Mouse (Mus musculus): ENCODE data around the gene Katnal1.

The Katnal1 gene

GRCm38 (mm10) chr5:148929116-148929449 is at the start of gene Katnal1:
TSS of gene Katnal1 (minus strand) at chr5:148929320.
- no peak for DNase-seq (ENCODE audit: low spot score)

DNA sequence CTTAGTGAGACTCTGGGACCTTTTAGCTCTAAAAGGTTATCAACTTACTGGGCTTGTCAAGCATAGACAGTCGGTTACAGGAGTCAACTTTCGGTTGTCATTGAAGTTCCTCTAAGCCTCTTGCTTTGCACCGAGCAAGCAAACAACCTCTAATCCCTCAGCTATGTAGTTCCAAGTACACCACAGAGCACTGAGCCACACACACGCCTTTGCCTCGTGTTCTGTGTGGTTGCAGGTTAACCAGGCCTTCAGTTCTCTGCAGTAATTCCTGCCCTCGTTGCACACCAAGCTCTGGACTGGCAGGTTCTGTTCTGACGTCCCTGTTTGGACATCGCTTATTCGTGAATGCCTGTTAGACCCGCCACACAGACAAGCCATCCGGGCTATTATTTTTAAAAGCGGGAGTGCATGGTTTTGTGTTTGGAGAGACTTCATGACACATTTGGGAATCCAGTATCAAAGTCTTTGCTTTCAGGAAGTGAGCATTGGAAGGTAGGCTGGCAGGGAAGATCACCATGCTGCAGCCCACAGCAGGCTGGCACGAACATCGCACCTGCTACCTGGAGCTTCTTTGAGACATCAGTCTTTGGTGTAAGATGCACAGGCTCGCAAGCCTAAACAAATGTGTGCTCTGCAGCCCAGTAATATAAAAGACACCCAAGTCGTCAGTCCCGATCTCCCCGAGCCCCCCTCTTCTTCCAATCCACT is 49.5 kb upstream of the Katnal1 start:
- DNase-seq (ENCODE audit: low spot score), result no peak

DNA sequence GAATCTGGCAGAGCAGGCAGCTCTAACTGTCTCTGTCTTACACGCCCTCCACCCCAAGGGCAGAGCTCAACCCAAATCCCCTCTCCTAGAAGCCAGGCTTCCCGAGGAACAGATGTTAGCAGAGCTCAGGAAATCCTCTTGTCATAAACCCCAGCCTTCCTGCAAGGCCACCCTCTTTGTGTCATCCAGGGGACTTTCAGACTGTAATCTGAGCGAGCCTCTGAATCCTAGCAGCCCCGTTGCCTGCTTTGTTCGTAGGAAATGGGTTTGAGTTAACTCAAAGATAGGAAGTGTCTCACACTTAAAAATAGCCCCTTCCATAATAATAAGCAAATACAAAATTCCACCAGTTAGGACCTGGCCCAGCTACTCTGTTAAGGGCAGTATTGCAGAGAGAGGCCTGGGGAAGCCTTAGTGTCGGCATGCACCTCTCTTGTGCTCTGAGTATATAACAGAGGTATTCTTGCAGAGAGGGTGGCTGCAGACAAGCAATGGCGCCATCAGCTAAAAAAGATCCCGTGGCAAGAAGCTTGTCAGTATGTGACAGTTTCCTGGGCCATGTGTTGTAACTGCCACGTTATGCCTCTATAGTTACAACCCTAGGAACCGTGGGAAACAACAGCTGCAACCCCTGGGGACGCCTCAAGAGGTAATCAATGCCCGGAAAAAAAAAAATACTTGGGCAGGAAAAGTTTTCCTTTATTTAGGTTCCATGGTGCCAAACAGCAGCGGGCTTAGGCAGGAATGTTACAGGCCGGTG is 48.8 kb upstream of the Katnal1 start:
- no peak for DNase-seq (ENCODE audit: low spot score)

DNA sequence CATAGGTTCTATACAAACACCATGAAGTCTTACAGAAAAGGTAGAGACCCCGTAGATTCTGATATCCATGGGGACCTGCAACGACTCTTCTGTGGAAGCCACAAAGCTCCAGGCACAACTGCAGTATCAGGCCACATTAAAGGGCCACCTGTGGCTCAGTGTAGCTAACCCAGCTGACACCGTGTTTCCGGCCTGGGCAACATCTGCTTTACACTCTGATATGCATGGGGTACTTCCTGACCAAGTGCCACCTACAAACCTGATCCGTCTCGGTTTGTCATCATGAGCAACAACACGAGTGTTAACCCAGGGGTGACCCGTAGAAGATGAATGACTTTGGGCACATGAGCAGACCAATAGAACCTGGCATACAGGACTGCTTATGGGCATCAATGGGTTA is 47.8 kb upstream of the Katnal1 start:
- no peak for DNase-seq (ENCODE audit: low spot score)

- no peak for DNase-seq (ENCODE audit: low spot score)
These were observed 45.9 kb upstream of the Katnal1 start for GRCm38 (mm10) chr5:148975035-148975434.

DNA sequence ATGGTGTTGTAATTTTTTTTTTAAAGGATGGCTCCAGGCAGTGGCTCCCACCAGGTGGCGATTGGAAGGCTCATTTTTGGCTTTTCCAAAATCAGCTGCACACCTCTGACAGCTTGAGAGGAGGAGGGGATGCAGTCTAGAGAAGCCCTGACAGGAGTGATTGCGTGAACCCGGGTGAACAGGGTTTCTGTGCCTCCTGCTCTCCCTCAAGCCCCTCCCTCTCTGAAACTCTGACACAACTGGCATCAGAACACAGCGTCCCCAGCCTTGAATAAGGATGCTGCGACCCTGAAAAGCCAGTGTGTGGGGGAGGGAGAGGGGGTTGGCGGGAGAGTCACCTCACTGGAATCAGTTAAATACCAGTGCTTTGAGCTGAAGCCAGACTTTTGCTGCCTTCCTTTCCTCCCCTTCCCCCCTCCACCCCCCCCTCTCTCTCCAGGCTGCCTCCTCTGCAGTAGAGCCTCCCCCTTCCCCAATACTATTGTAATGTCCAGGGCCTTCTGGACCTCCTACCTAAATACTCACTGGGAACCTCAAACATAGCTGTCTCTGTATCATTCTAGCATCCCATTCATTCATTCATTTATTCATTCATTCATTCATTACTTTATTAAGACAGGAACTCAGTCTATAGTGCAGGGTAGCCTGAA is 44.0 kb upstream of the Katnal1 start:
- peak; percentile 75 for DNase-seq (ENCODE audit: low spot score)

GRCm38 (mm10) chr5:148972167-148972566 is 43.0 kb upstream of the Katnal1 start:
- DNase-seq (ENCODE audit: low spot score), result no peak

DNA sequence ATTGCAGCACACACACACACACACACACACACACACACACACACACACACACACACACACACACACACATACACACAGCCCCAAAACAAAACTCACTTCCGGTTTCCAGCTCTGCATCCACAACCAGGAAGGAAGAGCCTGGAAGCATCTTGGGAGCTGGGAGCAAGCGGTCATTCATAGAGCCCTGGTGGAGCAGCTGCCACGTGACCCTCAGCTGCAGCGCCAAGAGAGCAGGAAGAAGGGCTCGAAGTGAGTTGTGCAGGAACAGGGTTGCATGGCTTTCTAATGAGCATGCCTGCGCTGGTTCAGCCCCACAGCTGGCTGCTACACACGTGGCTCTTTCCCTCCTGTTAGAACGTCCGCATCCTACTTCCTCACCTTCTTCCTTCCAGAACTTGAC is 40.5 kb upstream of the Katnal1 start:
- no peak for DNase-seq (ENCODE audit: low spot score)

GRCm38 (mm10) chr5:148968958-148969576 is 39.9 kb upstream of the Katnal1 start:
- DNase-seq (ENCODE audit: low spot score), result no peak

- no peak for DNase-seq (ENCODE audit: low spot score)
These were observed 39.1 kb upstream of the Katnal1 start for GRCm38 (mm10) chr5:148968179-148968578.

DNA sequence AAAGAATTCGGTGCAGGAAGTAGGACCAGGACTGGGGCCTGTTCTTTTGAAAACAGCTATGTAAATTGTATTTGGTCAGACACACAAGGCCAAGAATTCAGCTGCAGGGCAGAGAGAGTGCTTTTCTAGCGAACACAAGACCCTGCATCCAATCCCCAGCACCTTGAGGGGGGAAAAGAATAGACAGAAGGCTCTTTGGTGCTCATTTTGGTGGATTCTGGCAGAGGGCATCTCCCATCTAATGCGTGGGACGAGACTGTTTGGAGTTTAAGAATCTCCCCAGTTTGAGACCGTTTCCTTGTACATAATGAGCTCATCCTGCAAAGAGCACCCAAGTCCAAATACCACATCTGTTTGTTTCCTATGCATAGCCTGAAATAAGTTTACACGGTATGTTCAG is 37.3 kb upstream of the Katnal1 start:
- no peak for DNase-seq (ENCODE audit: low spot score)

DNA sequence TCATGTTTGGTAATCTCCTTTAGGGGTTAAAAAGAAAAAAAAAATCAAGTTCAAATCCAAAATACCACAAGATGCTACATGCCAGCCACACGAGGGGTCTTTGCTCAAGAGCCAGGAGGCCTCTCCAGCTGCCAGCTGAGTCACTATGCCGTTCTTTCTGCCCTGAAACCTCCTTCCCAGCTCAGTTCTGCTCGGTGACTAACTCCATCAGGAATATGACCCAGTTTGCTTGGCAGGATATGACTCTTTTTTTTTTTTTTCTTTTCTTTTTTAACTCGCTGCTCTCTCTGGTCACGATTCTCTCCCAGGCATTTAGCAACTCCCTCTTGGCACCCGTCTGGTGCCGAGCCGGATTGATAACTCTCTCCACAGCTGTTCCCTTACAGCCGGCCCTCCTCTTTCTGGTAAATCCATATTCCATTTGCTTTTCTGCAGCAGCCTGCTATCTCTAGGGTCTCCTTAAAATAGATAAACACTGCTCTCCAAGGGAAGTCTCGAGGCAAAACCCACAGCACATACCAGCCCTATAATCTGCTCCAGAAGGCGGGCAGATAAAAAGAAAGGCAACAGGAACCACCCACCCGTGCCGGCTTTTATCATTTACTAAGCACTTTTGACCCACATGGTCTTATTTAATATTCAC is 36.7 kb upstream of the Katnal1 start:
- DNase-seq (ENCODE audit: low spot score), result peak; percentile 72

DNA sequence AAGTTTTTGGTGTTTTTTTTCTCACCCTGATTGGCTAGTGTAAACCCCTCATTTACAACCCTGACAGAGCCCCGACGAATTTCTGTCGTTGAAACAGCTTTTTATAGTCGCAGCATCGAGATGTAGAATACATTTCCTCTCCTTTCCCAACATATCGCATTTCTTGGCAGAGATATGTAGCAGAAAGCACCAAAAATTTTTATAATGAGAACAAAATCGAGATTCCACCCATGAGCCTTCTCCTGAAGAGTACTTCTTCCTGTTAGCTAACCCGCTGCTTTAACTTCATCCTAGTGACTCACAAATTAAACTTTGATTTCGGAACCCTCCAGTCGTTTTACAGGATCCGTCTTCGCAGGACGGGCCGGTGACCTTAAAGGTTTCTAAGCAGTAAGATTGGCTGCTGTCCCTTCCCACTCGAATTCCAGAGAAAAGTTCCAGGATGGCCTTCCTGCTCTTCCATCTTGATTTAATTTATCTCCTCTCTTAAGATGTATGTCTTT is 36.0 kb upstream of the Katnal1 start:
- no peak for DNase-seq (ENCODE audit: low spot score)

GRCm38 (mm10) chr5:148964251-148964650 is 35.1 kb upstream of the Katnal1 start:
- no peak for DNase-seq (ENCODE audit: low spot score)

DNA sequence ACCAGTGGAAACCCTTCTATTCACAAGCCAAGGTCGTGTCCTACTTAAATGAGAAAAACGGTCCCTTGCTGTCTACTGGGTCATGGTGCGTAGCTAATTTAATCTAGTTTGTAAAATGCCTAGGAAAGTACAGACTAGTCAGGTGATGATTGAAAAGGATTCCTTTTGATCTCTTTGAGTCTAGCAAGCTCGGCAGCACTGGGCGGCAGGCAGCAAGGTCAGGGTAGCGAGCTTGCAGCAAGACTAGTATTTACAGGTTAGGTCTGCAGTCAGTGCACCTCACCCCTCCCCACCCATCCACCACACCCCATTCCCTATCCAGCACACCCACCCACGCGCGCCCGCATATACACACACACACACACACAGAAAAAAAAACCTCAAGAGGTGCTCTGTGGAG is 31.1 kb upstream of the Katnal1 start:
- DNase-seq (ENCODE audit: low spot score), result no peak

DNA sequence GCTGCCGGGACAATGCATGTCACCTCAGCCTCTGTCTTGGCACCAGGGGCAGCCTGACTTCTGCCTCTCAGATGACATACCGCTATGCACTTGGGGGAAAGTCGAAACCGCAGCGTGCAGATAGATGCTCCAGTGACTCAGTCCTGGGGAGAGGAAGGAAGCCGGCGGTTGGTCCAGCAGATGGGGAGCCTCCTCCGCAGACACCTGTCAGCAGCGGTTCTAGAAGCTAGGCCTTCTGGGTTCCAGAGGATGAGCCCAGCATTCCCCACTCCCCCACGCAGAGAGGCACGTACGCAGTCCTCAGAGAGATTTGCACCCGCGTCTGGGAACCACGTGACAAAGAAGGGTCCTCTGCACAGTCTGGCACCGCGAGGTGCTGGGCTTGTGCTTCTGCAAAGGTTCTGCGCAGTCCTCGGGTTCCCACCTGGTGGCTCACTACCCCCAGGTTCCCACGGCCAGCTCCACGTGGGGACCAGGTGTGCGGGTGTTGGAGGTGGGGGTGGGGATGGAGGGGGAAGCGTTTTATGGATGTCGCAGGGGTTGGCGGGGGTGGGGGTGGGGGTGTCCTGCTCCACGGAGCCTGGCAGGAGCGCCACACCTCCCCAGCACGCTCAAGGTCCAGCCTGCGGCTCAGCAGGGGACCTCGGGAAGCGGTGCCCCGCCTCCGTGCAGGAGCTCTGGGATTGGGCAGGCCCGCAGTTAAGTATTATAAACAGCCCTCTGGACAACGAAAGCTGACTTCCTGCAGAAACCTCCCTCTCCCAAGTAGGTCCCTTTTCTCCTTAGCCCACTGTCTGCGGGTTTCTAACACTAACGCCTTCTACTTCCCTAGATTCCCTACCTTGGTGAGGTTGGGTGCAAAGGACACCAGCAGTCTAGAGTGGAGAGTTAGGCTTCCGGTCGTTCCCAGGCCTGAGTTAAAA is 30.2 kb upstream of the Katnal1 start:
- DNase-seq (ENCODE audit: low spot score), result peak; percentile 78

DNA sequence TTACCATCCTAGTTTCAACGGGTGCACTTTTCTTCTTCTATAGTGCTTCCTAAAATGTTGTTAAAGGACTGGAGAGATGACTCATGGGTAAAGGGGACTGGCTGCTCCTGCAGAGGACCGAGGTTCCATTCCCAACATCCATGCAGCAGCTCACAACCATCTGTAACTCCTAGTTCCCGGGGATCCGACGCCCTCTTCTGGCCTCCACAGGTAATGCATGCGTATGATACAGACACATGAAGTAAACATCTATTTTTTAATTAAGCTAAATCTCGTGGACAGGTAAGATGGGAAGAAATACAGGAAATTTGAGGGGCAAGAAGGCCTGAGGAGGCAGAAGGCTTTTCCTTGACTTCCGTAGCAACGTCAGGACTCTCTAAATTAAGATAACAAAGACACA is 29.2 kb upstream of the Katnal1 start:
- no peak for DNase-seq (ENCODE audit: low spot score)

GRCm38 (mm10) chr5:148956898-148957535 is 27.9 kb upstream of the Katnal1 start:
- DNase-seq (ENCODE audit: low spot score), result no peak

- no peak for DNase-seq (ENCODE audit: low spot score)
These were observed 27.0 kb upstream of the Katnal1 start for GRCm38 (mm10) chr5:148956091-148956490.

GRCm38 (mm10) chr5:148955575-148955974 is 26.5 kb upstream of the Katnal1 start:
- DNase-seq (ENCODE audit: low spot score), result no peak

Data from ovary, adult 18-20 months (tissue).